Mouse (Mus musculus) neural tube, postnatal 0 days (tissue): Measurements from ENCODE around the gene Alg5. TPM values are rescaled to one million over a fixed set of nuclear protein-coding genes. Genes with fewer than 3 reads are reported as not detected.

ENCODE experiments used
- polyA plus RNA-seq: library from polyadenylated mRNA; unstranded; fragments of >200 nt; fragmentation: Nextera tagmentation; extraction: Ambion mirVana; gene quantifications from 2 replicates; pipeline ENCODE4 v1.2.1, GENCODE M21; 2015

The Alg5 gene
- polyA plus RNA-seq: 55.9 and 67.1 TPM in 2 replicates

GRCm38 (mm10) chr3:54735247-54736046 lies at the start of gene Alg5, which contains the start of gene Exosc8:
TSS of gene Alg5 (plus strand) at chr3:54735539.
TSS of gene Exosc8 (minus strand) at chr3:54735393.

GRCm38 (mm10) chr3:54692202-54693055 lies 42.9 kb upstream of the Alg5 start, which contains the start of gene Supt20:
TSS of gene Supt20 (plus strand) at chr3:54692807.

DNA sequence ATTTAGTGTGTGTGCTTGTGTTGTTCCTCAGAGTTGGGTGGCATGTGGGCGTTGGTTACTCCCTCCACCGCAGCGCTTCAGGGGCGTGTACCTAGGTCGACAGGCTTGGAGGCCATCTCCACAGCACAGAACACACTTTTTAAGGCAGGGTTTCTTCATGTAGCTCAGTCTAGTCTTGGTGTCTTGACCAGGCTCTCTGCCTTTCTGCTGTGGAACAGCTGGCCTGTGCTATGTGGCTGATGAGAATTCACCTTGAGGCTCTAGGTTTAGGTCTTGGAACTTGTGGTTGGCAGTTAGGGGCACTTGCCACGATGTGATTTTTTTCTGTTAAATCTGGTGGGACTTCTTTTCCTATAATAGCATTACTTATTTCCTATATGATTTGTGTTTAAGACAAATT lies 21.1 kb upstream of the Alg5 start, which contains the start of gene Gm21958:
TSS of gene Gm21958 (minus strand) at position 101 of the 400 bp plus-strand sequence.

DNA sequence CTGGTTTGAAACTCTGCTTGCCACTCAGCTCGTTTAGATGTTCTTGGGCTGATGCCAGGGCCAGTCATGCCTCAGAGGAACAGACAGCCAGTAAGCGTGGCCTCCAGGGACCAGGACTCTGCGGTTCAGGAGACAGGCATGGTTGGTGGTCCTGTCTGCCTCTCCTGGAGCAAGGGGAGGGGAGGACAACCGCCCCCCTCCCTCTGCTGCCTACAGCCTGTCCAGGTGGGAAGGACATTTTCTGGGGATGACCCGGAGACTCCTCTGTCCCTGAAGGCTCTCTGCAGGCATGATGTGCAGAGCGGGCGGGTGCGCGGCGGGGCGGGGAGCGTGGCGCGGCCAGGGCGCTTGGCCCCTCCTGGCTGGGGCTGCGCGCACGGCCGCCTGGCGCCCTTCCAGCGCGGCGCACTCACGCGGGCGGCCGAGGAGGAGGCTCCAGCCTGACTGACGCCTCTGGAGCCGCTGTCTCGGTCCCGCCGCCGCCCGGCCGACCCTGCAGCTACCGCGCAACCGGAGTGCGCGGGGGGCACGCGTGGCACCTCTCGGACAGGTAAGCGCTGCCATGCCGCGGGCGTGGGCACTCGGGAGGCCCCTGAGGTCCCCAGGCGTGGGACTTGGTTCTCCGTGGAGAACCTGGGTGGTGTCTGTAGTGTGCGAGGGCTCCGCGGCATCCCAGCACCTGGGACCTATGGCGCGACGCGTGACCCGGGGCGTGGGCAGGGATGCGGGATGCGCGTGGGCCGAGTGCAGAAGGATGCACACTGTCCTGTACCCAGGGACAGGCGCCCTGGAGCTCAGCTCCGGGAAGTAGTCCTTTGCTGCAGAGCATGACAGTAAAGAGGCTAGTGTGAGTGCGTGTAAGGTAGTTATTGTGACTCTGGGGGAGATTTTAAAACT lies 20.1 kb downstream of the Alg5 start, which contains the start of gene Smad9:
TSS of gene Smad9 (plus strand) at position 438 of the 897 bp plus-strand sequence.

Other genes with a start within 250 kb of the Alg5 start
- gene Supt20, start 42.7 kb upstream of the Alg5 start, polyA plus RNA-seq: 47.4 and 48.5 TPM in 2 replicates
- gene Gm21958, start 21.2 kb upstream of the Alg5 start, polyA plus RNA-seq: 0.34 and 0.38 TPM in 2 replicates
- gene Exosc8, start 146 bp upstream of the Alg5 start, polyA plus RNA-seq: 59.2 and 63.0 TPM in 2 replicates
- 1.6 and 1.8 TPM in 2 replicates for gene Smad9, start 20.0 kb downstream of the Alg5 start, polyA plus RNA-seq
- gene Rfxap, start 72.3 kb downstream of the Alg5 start, polyA plus RNA-seq: 61.1 and 77.3 TPM in 2 replicates
- 1.7 TPM in 2 replicates for gene Sertm1, start 180.3 kb downstream of the Alg5 start, polyA plus RNA-seq